Mouse (Mus musculus): Measurements from ENCODE around the gene Csrnp2.

Csrnp2 gene

GRCm38 (mm10) chr15:100433234-100433633, 62.1 kb downstream of the Csrnp2 start:
- DNase-seq (ENCODE audit: low spot score): no peak

DNA sequence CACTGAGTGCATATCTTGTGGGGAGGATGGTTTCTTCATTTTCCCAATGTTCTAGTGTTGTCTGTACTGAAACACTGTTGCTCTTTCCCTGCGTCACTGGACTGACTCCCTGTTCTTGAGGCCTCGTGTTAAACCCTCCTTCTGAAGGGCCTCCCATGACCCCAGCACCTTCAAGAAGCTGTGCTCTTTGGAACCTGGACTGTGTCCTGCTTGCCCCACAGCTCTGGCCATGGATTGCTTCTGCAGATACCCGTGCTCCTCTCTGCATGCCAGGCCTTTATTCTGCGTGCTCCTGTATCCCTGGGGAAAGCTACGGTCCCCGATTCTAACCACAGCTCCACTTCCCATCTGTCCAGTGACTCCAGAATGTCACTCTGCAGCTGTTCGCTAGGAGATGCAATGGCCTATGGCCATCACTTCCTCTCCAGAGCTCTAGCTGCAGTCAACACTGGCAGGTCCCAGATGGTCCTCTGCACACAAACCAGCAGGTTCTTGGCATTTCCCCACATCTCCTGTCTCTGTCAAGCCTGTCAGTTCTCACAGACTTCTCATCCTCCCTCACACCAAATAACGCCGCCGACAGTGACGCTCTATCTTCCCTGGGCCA, 65.2 kb downstream of the Csrnp2 start:
- no peak for DNase-seq (ENCODE audit: low spot score)

Measured in lung, postnatal 25 days (tissue).